Mouse (Mus musculus) kidney, adult 2 months (tissue): Measurements from ENCODE around the gene Zfp473. TPM values are rescaled to one million over a fixed set of nuclear protein-coding genes. Genes with fewer than 3 reads are reported as not detected.
"Not testable (repeated sequence)": the region's sequence is repeated elsewhere in the genome, so short reads cannot be mapped to it uniquely, and the experiment has no call there.

Source experiments
- DNase-seq: peaks from one replicate; pipeline ENCODE4 v3.0.0; 2021
- H3K27ac ChIP-seq: fragments of 200-500 bp; 2 replicates; pipeline ENCODE4 v1.5.1; 2012; ENCODE audit warnings: low read depth, low read length, control low read depth, inconsistent platforms; ENCODE audit not compliant: insufficient read depth
- H3K27me3 ChIP-seq: fragments of 200-500 bp; replicated peaks from 2 replicates; pipeline ENCODE4 v1.6.1; 2012; ENCODE audit warnings: mild to moderate bottlenecking, moderate library complexity, low read length, inconsistent platforms; ENCODE audit not compliant: control insufficient read depth, insufficient read depth
- H3K36me3 ChIP-seq: fragments of 200-500 bp; 2 replicates; pipeline ENCODE4 v1.6.1; 2012; ENCODE audit warnings: mild to moderate bottlenecking, moderate library complexity, low read length, inconsistent platforms; ENCODE audit not compliant: control insufficient read depth, insufficient read depth
- H3K4me1 ChIP-seq: fragments of 200-500 bp; 2 replicates; pipeline ENCODE4 v1.6.1; 2011; ENCODE audit warnings: low read length; ENCODE audit not compliant: control insufficient read depth, insufficient read depth
- H3K4me3 ChIP-seq: fragments of 200-500 bp; 2 replicates; pipeline ENCODE4 v1.5.1; 2011; ENCODE audit warnings: mild to moderate bottlenecking, low read depth, low read length, control low read depth; ENCODE audit not compliant: insufficient read depth
- CTCF ChIP-seq: fragments of 200-500 bp; conservative IDR thresholded peaks from 2 replicates; pipeline ENCODE4 v1.5.1; 2011; ENCODE audit warnings: low read depth, mild to moderate bottlenecking, control low read depth, low read length, moderate library complexity, mixed read lengths; ENCODE audit not compliant: insufficient read depth, insufficient read length
- POLR2A ChIP-seq: fragments of 200-500 bp; IDR thresholded peaks from one replicate; pipeline ENCODE4 v1.6.1; 2011; ENCODE audit warnings: low read depth, low read length, control low read depth
- WGBS: fragments of 180-500 bp; shearing (Covaris S2); methylation state at CpG from one replicate; pipeline ENCODE4 v1.1.7; 2018; 5-methylcytosine and 5-hydroxymethylcytosine counted together
- polyA plus RNA-seq: library from polyadenylated mRNA; depleted of rRNA; stranded (reverse); fragments of >200 nt; gene quantifications from 2 replicates; pipeline ENCODE4 v1.2.3, GENCODE M21; 2012

The Zfp473 gene
- polyA plus RNA-seq, 1 experiment, result 0.09 TPM

DNA sequence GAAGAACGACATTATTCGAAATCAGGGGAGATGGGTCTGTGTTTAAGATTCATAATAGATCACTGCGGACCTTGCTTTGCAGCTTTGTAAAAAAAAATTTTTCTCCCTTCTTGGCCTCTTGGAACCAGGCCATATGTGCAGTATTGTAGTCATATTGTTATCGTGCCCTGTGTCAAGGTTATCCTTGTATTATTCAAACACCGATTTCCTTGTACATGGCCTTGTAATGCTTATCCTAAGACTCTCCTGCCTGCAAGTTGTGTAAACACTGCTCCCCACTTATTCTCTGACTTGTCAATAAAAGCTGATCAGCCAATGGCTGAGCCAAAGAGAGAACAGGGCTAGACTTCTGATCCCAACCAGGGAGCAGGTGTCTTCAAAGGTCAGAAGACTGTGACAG lies 28.8 kb downstream of the Zfp473 start:
- DNase-seq, result no peak
- TF ChIP-seq CTCF (no peak), POLR2A (no peak)
- Histone ChIP-seq H3K4me3 (no peak overlapping the region), H3K27me3 (no peaks in the 10 kb centered on the region), H3K27ac (no peak overlapping the region), H3K4me1 (no peaks in the 10 kb centered on the region), H3K36me3 (no peaks in the 10 kb centered on the region)
- WGBS, result 76% methylated on average over 5 of the region's 5 CpGs

DNA sequence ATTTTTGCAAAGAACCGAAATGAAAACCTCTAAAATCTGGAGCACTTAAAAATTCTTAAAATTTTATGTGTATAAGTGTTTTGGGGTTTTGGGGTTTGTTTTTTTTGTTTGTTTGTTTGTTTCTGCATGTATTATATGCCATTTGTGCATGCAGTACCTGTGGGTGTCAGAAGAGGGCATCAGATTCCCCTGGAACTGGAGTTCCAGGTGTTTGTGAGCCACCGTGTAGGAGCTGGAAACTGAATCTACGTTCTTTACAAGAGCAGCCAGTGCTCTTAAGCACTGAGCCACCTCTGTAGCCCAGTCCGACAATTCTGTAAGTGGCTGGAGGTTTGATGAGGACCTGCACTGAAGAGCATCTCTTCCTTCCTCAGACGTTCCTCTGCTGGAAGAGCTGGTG lies 41.0 kb downstream of the Zfp473 start:
- Histone ChIP-seq H3K4me3 (no peak overlapping the region), H3K27me3 (no peaks in the 10 kb centered on the region), H3K4me1 (no peaks in the 10 kb centered on the region), H3K36me3 (no peaks in the 10 kb centered on the region), H3K27ac (no peak overlapping the region)
- DNase-seq, result no peak
- 77% methylated on average over 5 of the region's 5 CpGs for WGBS
- TF ChIP-seq CTCF (no peak), POLR2A (no peak)

DNA sequence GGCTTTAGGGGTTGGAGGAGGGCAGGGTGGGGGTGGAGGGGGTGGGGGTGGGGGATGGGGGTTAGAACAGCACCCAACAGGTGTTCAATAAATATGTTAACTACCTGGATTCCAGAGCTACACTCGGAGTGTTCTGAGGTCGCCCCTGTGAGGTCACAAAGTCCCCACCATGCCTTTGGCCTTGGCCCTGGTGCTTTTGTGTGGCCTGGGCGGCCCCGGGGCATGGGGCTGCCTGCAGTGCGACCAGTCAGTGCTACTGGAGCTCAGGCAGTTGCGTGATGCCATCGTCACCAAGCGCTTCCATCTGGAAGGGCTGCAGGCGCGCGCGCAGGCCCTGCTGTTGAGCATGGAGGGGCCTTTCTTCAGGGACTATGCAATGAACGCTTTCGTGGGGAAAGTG lies 42.3 kb downstream of the Zfp473 start, which contains the start of gene Izumo2:
TSS of gene Izumo2 (plus strand) at position 169 of the 400 bp plus-strand sequence.
- no peaks in the 10 kb centered on the region for H3K27me3 ChIP-seq
- H3K4me1 ChIP-seq, result no peaks in the 10 kb centered on the region
- TF ChIP-seq POLR2A (no peak), CTCF (no peak)
- DNase-seq, result no peak
- H3K27ac ChIP-seq, result no peak within 1 kb of the TSS
- 77% methylated on average over 14 of the region's 14 CpGs for WGBS
- H3K36me3 ChIP-seq, result no peaks in the 10 kb centered on the region
- no peak within 1 kb of the TSS for H3K4me3 ChIP-seq

DNA sequence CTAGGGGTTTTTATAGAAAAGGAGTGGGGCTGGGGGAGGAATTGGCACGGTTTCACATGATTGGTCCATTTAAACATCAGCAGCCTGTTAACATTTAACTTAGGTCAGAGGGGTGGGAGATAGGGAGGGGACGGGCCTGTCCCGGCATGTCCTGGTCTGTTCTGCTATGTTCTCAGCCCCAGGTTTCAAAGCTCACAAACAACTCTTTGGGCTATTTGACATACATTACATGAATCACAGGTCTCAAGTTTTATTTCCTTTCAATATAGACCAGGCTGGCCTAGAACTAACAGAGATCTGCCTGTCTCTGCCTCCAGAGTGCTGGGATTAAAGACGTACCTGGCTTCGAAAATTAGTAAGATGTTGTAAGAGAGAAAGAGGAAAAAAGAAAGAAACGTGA lies 42.8 kb downstream of the Zfp473 start:
- H3K4me3 ChIP-seq, DNase-seq, H3K36me3 ChIP-seq, H3K27ac ChIP-seq, H3K4me1 ChIP-seq, H3K27me3 ChIP-seq: not testable (repeated sequence)
- WGBS, result 71% methylated on average over 6 of the region's 6 CpGs

DNA sequence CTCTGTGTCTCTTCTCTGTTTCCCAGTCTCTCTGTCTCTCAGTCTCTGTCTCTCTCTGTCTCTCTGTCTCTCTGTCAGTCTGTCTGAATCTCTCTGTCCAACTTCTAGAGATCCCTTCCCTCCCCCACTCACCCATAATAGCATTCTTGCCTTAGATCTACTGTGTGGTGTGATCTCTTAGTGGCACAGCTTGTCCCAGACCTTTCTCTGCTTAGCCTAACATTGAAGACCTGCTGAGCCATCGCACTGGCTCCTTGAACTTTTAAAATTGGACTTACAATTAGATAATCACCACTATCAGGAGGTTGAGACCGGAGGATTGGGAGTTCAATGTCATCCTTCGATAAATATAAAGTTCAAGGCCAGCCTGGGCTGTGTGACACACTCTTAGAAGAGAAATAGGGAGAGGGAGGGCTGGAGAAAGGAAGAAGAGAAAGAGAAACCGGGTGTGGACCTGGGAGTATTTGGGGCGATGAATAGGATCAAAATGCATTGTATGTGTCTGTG lies 43.6 kb downstream of the Zfp473 start:
- WGBS, result 92% methylated on average over 5 of the region's 5 CpGs
- DNase-seq, result no peak
- H3K36me3 ChIP-seq, result no peaks in the 10 kb centered on the region
- H3K27ac ChIP-seq, result no peak overlapping the region
- no peak overlapping the region for H3K4me3 ChIP-seq
- H3K4me1 ChIP-seq, result no peaks in the 10 kb centered on the region
- H3K27me3 ChIP-seq, result no peaks in the 10 kb centered on the region
- no peak for TF ChIP-seq POLR2A
- TF ChIP-seq CTCF, result no peak

DNA sequence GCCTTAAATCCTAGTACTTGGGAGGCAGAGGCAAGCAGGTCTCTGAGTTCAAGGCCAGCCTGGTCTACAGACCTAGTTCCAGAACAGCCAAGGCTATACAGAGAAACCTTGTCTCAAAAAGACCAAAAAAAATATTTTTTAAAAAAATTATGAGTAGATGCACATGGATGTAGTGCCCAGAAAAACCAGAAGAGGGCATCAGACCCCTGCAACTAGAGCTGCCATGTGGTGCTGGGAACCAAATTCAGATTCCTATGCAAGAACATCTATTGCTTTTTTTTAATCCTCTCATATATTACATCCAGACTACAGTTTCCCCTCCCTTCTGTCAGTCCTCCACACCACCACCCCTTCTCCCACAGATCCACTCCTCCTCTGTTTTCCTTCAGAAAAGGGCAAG lies 44.5 kb downstream of the Zfp473 start:
- Histone ChIP-seq H3K4me3 (no peak overlapping the region), H3K36me3 (no peaks in the 10 kb centered on the region), H3K27me3 (no peaks in the 10 kb centered on the region), H3K4me1 (no peaks in the 10 kb centered on the region), H3K27ac (no peak overlapping the region)
- no peak for DNase-seq
- TF ChIP-seq POLR2A (no peak), CTCF (no peak)

DNA sequence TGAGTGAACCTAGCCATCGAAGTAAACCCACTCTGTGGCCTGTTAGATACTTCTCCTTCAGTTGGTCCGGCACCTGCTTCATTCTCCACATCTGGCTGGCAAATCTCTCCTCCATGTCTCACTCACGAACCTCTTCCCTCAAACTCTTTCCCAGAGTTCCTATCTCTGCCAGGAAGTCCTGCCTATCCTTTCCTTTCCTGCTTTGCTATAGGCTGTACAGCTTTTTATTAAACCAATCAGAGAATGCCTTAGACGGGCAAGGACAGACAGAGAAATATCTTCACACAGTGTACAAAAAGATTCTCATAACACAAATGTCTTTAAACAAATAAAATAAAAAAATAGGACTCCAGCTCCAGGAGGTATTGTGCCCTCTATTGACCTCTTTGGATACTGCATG lies 45.8 kb downstream of the Zfp473 start:
- TF ChIP-seq CTCF (no peak), POLR2A (no peak)
- no peaks in the 10 kb centered on the region for H3K4me1 ChIP-seq
- no peaks in the 10 kb centered on the region for H3K27me3 ChIP-seq
- no peaks in the 10 kb centered on the region for H3K36me3 ChIP-seq
- no peak overlapping the region for H3K27ac ChIP-seq
- H3K4me3 ChIP-seq, result no peak overlapping the region
- 92% methylated on average over 4 of the region's 4 CpGs for WGBS
- no peak for DNase-seq

DNA sequence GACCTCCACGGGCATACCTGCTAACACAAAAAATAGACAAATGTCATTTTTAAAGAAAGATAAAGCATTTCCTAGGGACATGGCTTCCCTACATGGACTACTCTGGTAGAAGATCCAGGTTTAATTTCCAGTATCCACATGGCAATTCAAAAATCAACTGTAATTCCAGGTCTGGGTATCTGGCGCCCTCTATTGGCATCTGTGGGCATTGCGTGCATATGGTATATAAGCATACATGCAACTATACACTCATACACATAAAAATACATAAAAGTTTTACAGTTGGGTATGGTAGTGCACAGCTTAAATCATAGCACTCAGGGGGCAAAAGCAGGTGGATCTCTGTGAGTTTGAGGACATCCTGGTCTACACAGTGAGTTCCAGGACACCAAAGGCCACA lies 46.5 kb downstream of the Zfp473 start:
- Histone ChIP-seq H3K36me3 (no peaks in the 10 kb centered on the region), H3K4me1 (no peaks in the 10 kb centered on the region), H3K27me3 (no peaks in the 10 kb centered on the region), H3K4me3 (no peak overlapping the region), H3K27ac (no peak overlapping the region)
- TF ChIP-seq POLR2A (no peak), CTCF (peak; percentile 64)
- 61% methylated on average over 3 of the region's 3 CpGs for WGBS
- DNase-seq, result peak; percentile 57
